Mouse (Mus musculus) G1E (cell line): ENCODE measurements around the gene Fbxw5.

ENCODE experiments used
- CTCF ChIP-seq: IDR thresholded peaks from 2 replicates; pipeline ENCODE4 v1.5.1; 2012; ENCODE audit warnings: low read depth, low read length, inconsistent platforms, mixed read lengths
- POLR2AphosphoS5 ChIP-seq: IDR thresholded peaks from 2 replicates; pipeline ENCODE4 v1.6.1; 2012; ENCODE audit warnings: low read depth, low read length, inconsistent platforms; ENCODE audit not compliant: insufficient replicate concordance

DNA sequence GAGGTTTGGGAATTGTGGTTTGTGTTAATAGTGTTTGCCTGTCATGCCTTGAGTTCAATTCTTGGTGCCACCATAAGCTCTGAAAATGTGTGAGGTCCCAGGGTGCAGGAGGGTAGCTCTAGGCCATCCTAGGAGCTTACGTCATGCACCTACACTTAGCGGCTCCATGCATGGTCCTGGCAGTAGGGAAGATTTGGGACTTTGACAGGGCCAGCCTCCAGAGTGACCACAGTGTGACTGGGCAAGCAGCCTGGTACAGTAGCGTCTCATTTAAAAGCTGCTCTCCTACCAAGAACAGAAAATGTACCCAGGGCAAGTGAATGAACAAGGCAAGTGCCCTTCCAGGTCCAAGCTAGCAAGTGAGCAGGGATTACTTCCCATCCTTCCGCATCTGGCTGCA lies 5.3 kb downstream of the Fbxw5 start:
- TF ChIP-seq CTCF (no peak), POLR2AphosphoS5 (no peak)
